Mouse (Mus musculus): ENCODE measurements around the gene Thsd4. TPM values are rescaled to one million over a fixed set of nuclear protein-coding genes. Genes with fewer than 3 reads are reported as not detected.

Thsd4 gene
- polyA plus RNA-seq, 1 experiment from 2014 or later: 4.5 TPM

DNA sequence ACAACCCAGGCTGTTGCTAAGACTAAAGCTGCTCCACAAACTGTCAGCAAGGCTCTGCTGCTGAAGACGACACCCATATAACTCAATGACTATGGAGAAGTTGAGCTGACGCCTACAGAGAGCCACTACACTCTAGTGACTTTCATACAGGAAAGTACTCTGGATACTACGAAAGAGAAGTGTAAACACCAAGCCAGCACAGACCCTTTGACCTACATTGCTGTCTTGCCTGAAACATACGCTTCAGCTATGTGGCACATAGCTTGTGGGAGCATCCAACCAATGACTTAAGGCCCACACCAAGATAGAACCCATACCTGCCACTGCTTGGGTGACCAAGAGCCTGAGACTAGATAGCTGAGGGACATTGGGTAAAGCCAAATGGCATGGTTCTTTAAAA is 141.3 kb downstream of the Thsd4 start:
- Histone ChIP-seq H3K4me2 (ENCODE audit: low read length) (no peak overlapping the region), H3K27ac (ENCODE audit: low read depth, low read length) (no peak overlapping the region), H3K36me3 (ENCODE audit: control insufficient read depth, insufficient read depth, low read length) (no peaks in the 10 kb centered on the region), H3K4me1 (ENCODE audit: control insufficient read depth, insufficient read depth, low read depth, low read length) (no peaks in the 10 kb centered on the region), H3K9ac (ENCODE audit: low read depth, low read length) (no peak overlapping the region), H3K4me3 (ENCODE audit: low read length) (no peak overlapping the region), H3K9me3 (ENCODE audit: control insufficient read depth, low read length) (no peaks in the 10 kb centered on the region), H3K27me3 (replicated peaks; ENCODE audit: control insufficient read depth, insufficient read depth, low read length) (no peaks in the 10 kb centered on the region)
- ATAC-seq: no peak
- 90% methylated on average over 4 of the region's 4 CpGs for WGBS

DNA sequence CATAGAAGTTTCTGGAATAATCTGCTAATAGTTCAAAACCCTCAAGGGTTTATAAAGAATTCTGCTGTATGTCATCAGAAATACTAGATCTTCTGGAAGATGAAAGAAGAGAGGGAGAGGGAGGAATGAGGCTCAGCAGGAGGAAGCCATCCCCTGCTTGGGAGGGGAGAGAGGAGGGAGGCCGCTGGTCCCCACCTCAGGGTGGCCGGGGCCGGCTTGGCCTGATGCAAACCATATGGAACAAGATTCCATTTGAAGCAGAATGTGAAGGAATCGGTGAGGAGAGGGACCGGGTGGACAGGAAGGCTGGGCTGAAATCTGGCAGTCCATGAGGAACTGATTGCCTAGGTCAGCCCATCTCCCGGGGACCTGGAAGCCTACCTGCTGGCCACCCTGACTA is 143.6 kb downstream of the Thsd4 start:
- Histone ChIP-seq H3K9ac (ENCODE audit: low read depth, low read length) (no peak overlapping the region), H3K9me3 (ENCODE audit: control insufficient read depth, low read length) (no peaks in the 10 kb centered on the region), H3K36me3 (ENCODE audit: control insufficient read depth, insufficient read depth, low read length) (no peaks in the 10 kb centered on the region), H3K4me1 (ENCODE audit: control insufficient read depth, insufficient read depth, low read depth, low read length) (no peaks in the 10 kb centered on the region), H3K27ac (ENCODE audit: low read depth, low read length) (no peak overlapping the region), H3K4me3 (ENCODE audit: low read length) (no peak overlapping the region), H3K4me2 (ENCODE audit: low read length) (no peak overlapping the region), H3K27me3 (replicated peaks; ENCODE audit: control insufficient read depth, insufficient read depth, low read length) (no peaks in the 10 kb centered on the region)
- 87% methylated on average over 6 of the region's 6 CpGs for WGBS
- no peak for ATAC-seq

GRCm38 (mm10) chr9:60373161-60373737 is 148.6 kb downstream of the Thsd4 start:
- Histone ChIP-seq H3K27me3 (replicated peaks; ENCODE audit: control insufficient read depth, insufficient read depth, low read length) (no peaks in the 10 kb centered on the region), H3K4me1 (ENCODE audit: control insufficient read depth, insufficient read depth, low read depth, low read length) (no peaks in the 10 kb centered on the region), H3K27ac (ENCODE audit: low read depth, low read length) (no peak overlapping the region), H3K4me2 (ENCODE audit: low read length) (no peak overlapping the region), H3K9ac (ENCODE audit: low read depth, low read length) (no peak overlapping the region), H3K4me3 (ENCODE audit: low read length) (no peak overlapping the region), H3K9me3 (ENCODE audit: control insufficient read depth, low read length) (no peaks in the 10 kb centered on the region), H3K36me3 (ENCODE audit: control insufficient read depth, insufficient read depth, low read length) (no peaks in the 10 kb centered on the region)
- WGBS: 53% methylated on average over 4 of the region's 4 CpGs
- ATAC-seq: no peak

GRCm38 (mm10) chr9:60368516-60368915 is 153.3 kb downstream of the Thsd4 start:
- no peak overlapping the region for H3K4me2 ChIP-seq (ENCODE audit: low read length)
- no peak overlapping the region for H3K4me3 ChIP-seq (ENCODE audit: low read length)
- ATAC-seq: no peak
- H3K27ac ChIP-seq (ENCODE audit: low read depth, low read length): no peak overlapping the region
- no peak overlapping the region for H3K9ac ChIP-seq (ENCODE audit: low read depth, low read length)
- no peaks in the 10 kb centered on the region for H3K9me3 ChIP-seq (ENCODE audit: control insufficient read depth, low read length)
- no peaks in the 10 kb centered on the region for H3K36me3 ChIP-seq (ENCODE audit: control insufficient read depth, insufficient read depth, low read length)
- H3K27me3 ChIP-seq (replicated peaks; ENCODE audit: control insufficient read depth, insufficient read depth, low read length): no peaks in the 10 kb centered on the region
- 73% methylated on average over 9 of the region's 9 CpGs for WGBS
- H3K4me1 ChIP-seq (ENCODE audit: control insufficient read depth, insufficient read depth, low read depth, low read length): no peaks in the 10 kb centered on the region

- Histone ChIP-seq H3K27ac (ENCODE audit: low read depth, low read length) (no peak overlapping the region), H3K9me3 (ENCODE audit: control insufficient read depth, low read length) (no peaks in the 10 kb centered on the region), H3K9ac (ENCODE audit: low read depth, low read length) (no peak overlapping the region), H3K4me1 (ENCODE audit: control insufficient read depth, insufficient read depth, low read depth, low read length) (no peaks in the 10 kb centered on the region), H3K4me3 (ENCODE audit: low read length) (no peak overlapping the region), H3K4me2 (ENCODE audit: low read length) (no peak overlapping the region), H3K27me3 (replicated peaks; ENCODE audit: control insufficient read depth, insufficient read depth, low read length) (no peaks in the 10 kb centered on the region), H3K36me3 (ENCODE audit: control insufficient read depth, insufficient read depth, low read length) (no peaks in the 10 kb centered on the region)
- no peak for ATAC-seq
- WGBS: 87% methylated on average over 10 of the region's 10 CpGs
Observed at GRCm38 (mm10) chr9:60367617-60368305, 154.1 kb downstream of the Thsd4 start.

GRCm38 (mm10) chr9:60364166-60364781 is 157.6 kb downstream of the Thsd4 start:
- no peak; the same call in 1 of the 2 replicates for ATAC-seq
- H3K9me3 ChIP-seq (ENCODE audit: control insufficient read depth, low read length): no peaks in the 10 kb centered on the region
- no peaks in the 10 kb centered on the region for H3K36me3 ChIP-seq (ENCODE audit: control insufficient read depth, insufficient read depth, low read length)
- no peak overlapping the region for H3K27ac ChIP-seq (ENCODE audit: low read depth, low read length)
- H3K4me2 ChIP-seq (ENCODE audit: low read length): no peak overlapping the region
- 53% methylated on average over 14 of the region's 14 CpGs for WGBS
- H3K4me1 ChIP-seq (ENCODE audit: control insufficient read depth, insufficient read depth, low read depth, low read length): no peaks in the 10 kb centered on the region
- no peak overlapping the region for H3K9ac ChIP-seq (ENCODE audit: low read depth, low read length)
- H3K27me3 ChIP-seq (replicated peaks; ENCODE audit: control insufficient read depth, insufficient read depth, low read length): no peaks in the 10 kb centered on the region
- H3K4me3 ChIP-seq (ENCODE audit: low read length): no peak overlapping the region

DNA sequence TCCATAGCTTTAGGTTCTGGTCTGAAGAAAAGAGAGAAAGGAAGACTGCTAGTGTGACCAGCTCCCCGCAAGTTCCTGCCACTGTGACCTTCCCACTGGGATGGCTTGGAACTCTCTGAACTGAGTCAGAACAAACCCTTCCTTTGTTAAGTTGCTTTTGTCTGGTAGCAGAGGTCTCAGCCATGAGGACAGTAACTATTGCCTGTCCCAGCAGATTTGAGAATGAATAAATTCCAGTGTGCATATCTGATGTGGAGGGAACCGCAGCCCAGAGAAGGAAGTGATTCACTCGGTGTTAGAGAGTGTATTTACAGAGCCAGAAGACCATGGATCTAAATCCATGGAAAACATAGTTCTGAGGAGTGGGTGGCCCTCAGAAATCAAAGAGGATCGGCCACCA is 169.5 kb downstream of the Thsd4 start:
- no peak overlapping the region for H3K9ac ChIP-seq (ENCODE audit: low read depth, low read length)
- H3K36me3 ChIP-seq (ENCODE audit: control insufficient read depth, insufficient read depth, low read length): no peaks in the 10 kb centered on the region
- no peaks in the 10 kb centered on the region for H3K9me3 ChIP-seq (ENCODE audit: control insufficient read depth, low read length)
- H3K4me3 ChIP-seq (ENCODE audit: low read length): no peak overlapping the region
- H3K4me1 ChIP-seq (ENCODE audit: control insufficient read depth, insufficient read depth, low read depth, low read length): no peaks in the 10 kb centered on the region
- WGBS: 76% methylated on average over 4 of the region's 4 CpGs
- H3K27me3 ChIP-seq (replicated peaks; ENCODE audit: control insufficient read depth, insufficient read depth, low read length): no peaks in the 10 kb centered on the region
- no peak overlapping the region for H3K4me2 ChIP-seq (ENCODE audit: low read length)
- no peak overlapping the region for H3K27ac ChIP-seq (ENCODE audit: low read depth, low read length)
- no peak for ATAC-seq

DNA sequence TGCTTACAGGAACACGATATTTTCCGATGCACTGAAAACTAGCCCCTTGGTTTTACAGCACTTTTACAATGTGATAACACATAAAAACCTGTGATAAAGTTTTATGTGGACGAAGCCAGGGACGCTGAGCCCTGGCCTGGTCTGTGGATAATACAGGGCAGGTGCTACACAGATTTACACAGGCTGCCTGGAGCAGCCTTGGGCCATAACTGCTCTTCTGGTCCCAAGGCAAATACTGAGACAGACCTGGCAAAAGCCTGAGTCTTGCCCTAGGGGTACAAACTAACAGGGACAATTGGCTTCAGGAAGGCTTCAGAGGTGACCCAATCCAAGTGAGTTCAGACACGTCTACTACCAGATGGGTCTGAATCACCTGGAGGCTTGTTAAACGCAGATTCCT is 170.7 kb downstream of the Thsd4 start:
- Histone ChIP-seq H3K27me3 (replicated peaks; ENCODE audit: control insufficient read depth, insufficient read depth, low read length) (no peaks in the 10 kb centered on the region), H3K27ac (ENCODE audit: low read depth, low read length) (no peak overlapping the region), H3K9me3 (ENCODE audit: control insufficient read depth, low read length) (no peaks in the 10 kb centered on the region), H3K4me2 (ENCODE audit: low read length) (no peak overlapping the region), H3K4me1 (ENCODE audit: control insufficient read depth, insufficient read depth, low read depth, low read length) (no peaks in the 10 kb centered on the region), H3K36me3 (ENCODE audit: control insufficient read depth, insufficient read depth, low read length) (no peaks in the 10 kb centered on the region), H3K4me3 (ENCODE audit: low read length) (no peak overlapping the region), H3K9ac (ENCODE audit: low read depth, low read length) (no peak overlapping the region)
- no peak for ATAC-seq
- WGBS: 91% methylated on average over 6 of the region's 6 CpGs

- no peak overlapping the region for H3K4me2 ChIP-seq (ENCODE audit: low read length)
- no peaks in the 10 kb centered on the region for H3K36me3 ChIP-seq (ENCODE audit: control insufficient read depth, insufficient read depth, low read length)
- no peak for ATAC-seq
- 94% methylated on average over 5 of the region's 5 CpGs for WGBS
- no peaks in the 10 kb centered on the region for H3K9me3 ChIP-seq (ENCODE audit: control insufficient read depth, low read length)
- no peak overlapping the region for H3K9ac ChIP-seq (ENCODE audit: low read depth, low read length)
- H3K4me1 ChIP-seq (ENCODE audit: control insufficient read depth, insufficient read depth, low read depth, low read length): no peaks in the 10 kb centered on the region
- no peak overlapping the region for H3K27ac ChIP-seq (ENCODE audit: low read depth, low read length)
- H3K27me3 ChIP-seq (replicated peaks; ENCODE audit: control insufficient read depth, insufficient read depth, low read length): no peaks in the 10 kb centered on the region
- H3K4me3 ChIP-seq (ENCODE audit: low read length): no peak overlapping the region
Observed at GRCm38 (mm10) chr9:60336147-60336546, 185.7 kb downstream of the Thsd4 start.
